14 mouse cellular contexts compared by ENCODE assay signal in genomic region chr7:112127954-112128353, GRCm38 (mm10). TPM values are rescaled to one million over a fixed set of nuclear protein-coding genes. Genes with fewer than 3 reads are reported as not detected.
DNase-seq lines count a peak whose midpoint lies in the region; ATAC-seq lines count a peak whose summit lies in the region.
"Had no signal": no experiment of that assay in that cellular context is flagged by ENCODE, and none has a peak within 500 bp of the region (broad histone marks: within the 10 kb centered on the region; RNA-seq: fewer than 3 reads in every experiment).

No protein-coding gene starts in this region.

- no peaks in the 10 kb centered on the region for H3K9me3 ChIP-seq in forebrain, embryonic 10.5 days
- no peaks in the 10 kb centered on the region for H3K9me3 ChIP-seq in forebrain, embryonic 12.5 days
- H3K9me3 ChIP-seq in heart, embryonic 15.5 days (replicated peaks) = no peaks in the 10 kb centered on the region
- H3K9me3 ChIP-seq: G1E; hindbrain, embryonic 13.5 days; neural tube, embryonic 12.5 days had no signal

- H3K4me1 ChIP-seq in forebrain, embryonic 10.5 days = peaks cover 37% of the 10 kb centered on the region
- no peaks in the 10 kb centered on the region for H3K4me1 ChIP-seq in forebrain, embryonic 12.5 days
- H3K4me1 ChIP-seq in heart, embryonic 15.5 days (replicated peaks) = peaks cover 53% of the 10 kb centered on the region
- H3K4me1 ChIP-seq: neural tube, embryonic 12.5 days had no signal

- no peak for DNase-seq in forebrain, embryonic 10.5 days (ENCODE audit: extremely low spot score, low spot score)
- DNase-seq in layer of hippocampus, postnatal 10 days (ENCODE audit: low spot score in 2 of 2) = peak; percentile 47 to 50
- DNase-seq in layer of hippocampus, adult 18-20 months (ENCODE audit: low spot score in 2 of 2) = no peak
- peak; percentile 54 to 61 for DNase-seq in cerebellum, adult 18-20 months
- no peak for DNase-seq in B cell, adult 2 months
- no peak for DNase-seq in adrenal gland, postnatal 25 days
- DNase-seq: kidney, adult 18-20 months; lung, postnatal 14 days; midbrain, embryonic 14.5 days had no signal

- H3K27ac ChIP-seq in forebrain, embryonic 10.5 days = peak overlapping the region; percentile 35; the same call in 1 of the 2 replicates
- H3K27ac ChIP-seq in forebrain, embryonic 12.5 days = no peak overlapping the region
- peak overlapping the region; percentile 18; the same call in 1 of the 2 replicates for H3K27ac ChIP-seq in heart, embryonic 15.5 days
- H3K27ac ChIP-seq: hindbrain, embryonic 13.5 days; neural tube, embryonic 12.5 days had no signal

- H3K36me3 ChIP-seq in forebrain, embryonic 10.5 days (replicated peaks) = no peaks in the 10 kb centered on the region
- no peaks in the 10 kb centered on the region for H3K36me3 ChIP-seq in forebrain, embryonic 12.5 days (replicated peaks)
- H3K36me3 ChIP-seq in heart, embryonic 15.5 days = no peaks in the 10 kb centered on the region
- H3K36me3 ChIP-seq: G1E; hindbrain, embryonic 13.5 days; neural tube, embryonic 12.5 days had no signal

- no peak overlapping the region for H3K9ac ChIP-seq in forebrain, embryonic 12.5 days
- no peak overlapping the region for H3K9ac ChIP-seq in heart, embryonic 15.5 days
- H3K9ac ChIP-seq: hindbrain, embryonic 13.5 days; neural tube, embryonic 12.5 days had no signal

- no peak overlapping the region for H3K4me2 ChIP-seq in forebrain, embryonic 12.5 days
- no peak overlapping the region for H3K4me2 ChIP-seq in heart, embryonic 15.5 days
- H3K4me2 ChIP-seq: hindbrain, embryonic 13.5 days; neural tube, embryonic 12.5 days had no signal

- ATAC-seq in forebrain, embryonic 12.5 days (ENCODE audit: low FRiP score) = no peak
- ATAC-seq in heart, embryonic 15.5 days (replicated peaks; ENCODE audit: insufficient number of reproducible peaks, insufficient read depth, low FRiP score, low read depth) = no peak

- no peak overlapping the region for H3K4me3 ChIP-seq in forebrain, embryonic 10.5 days
- H3K4me3 ChIP-seq in forebrain, embryonic 12.5 days (replicated peaks) = no peak overlapping the region
- no peak overlapping the region for H3K4me3 ChIP-seq in heart, embryonic 15.5 days
- H3K4me3 ChIP-seq: hindbrain, embryonic 13.5 days; neural tube, embryonic 12.5 days had no signal

- H3K27me3 ChIP-seq in forebrain, embryonic 10.5 days (ENCODE audit: poor library complexity, severe bottlenecking) = no peaks in the 10 kb centered on the region
- no peaks in the 10 kb centered on the region for H3K27me3 ChIP-seq in forebrain, embryonic 12.5 days
- H3K27me3 ChIP-seq in heart, embryonic 15.5 days = no peaks in the 10 kb centered on the region
- H3K27me3 ChIP-seq: hindbrain, embryonic 13.5 days; neural tube, embryonic 12.5 days had no signal

- 88% methylated on average over 4 of the region's 4 CpGs for WGBS in forebrain, embryonic 10.5 days
- 85% methylated on average over 4 of the region's 4 CpGs for WGBS in forebrain, embryonic 12.5 days
- 83% methylated on average over 4 of the region's 4 CpGs for WGBS in heart, embryonic 15.5 days

RNA-seq across cellular contexts. Expression of gene Dkk3, which starts 30.9 kb away (rescaled TPM):
- polyA plus RNA-seq in forebrain, embryonic 10.5 days (2016; fragmentation: Nextera tagmentation; extraction: Ambion mirVana) = 14.3 and 15.0 TPM in 2 replicates
- polyA plus RNA-seq in forebrain, embryonic 12.5 days (2016; fragmentation: Nextera tagmentation; extraction: Ambion mirVana) = 21.5 and 28.7 TPM in 2 replicates
- 100 to 1,000 TPM; 137 to 138 TPM for total RNA-seq in layer of hippocampus, postnatal 10 days (2021)
- total RNA-seq in layer of hippocampus, adult 18-20 months (2021) = 100 to 1,000 TPM; 283 to 293 TPM
- 75.1 and 88.2 TPM in 2 replicates for polyA plus RNA-seq in heart, embryonic 15.5 days (2015; fragmentation: Nextera tagmentation; extraction: Ambion mirVana)
- total RNA-seq in adrenal gland, postnatal 25 days (2021) = 11.5 and 12.6 TPM in 2 replicates
- polyA plus RNA-seq: G1E had no signal

Comparison
In these comparisons a context has a peak if more than half of its experiments do, and no peak if none do; other contexts are left out.
1. DNase-seq: peak in layer of hippocampus, postnatal 10 days (2 of 2) and cerebellum, adult 18-20 months (2 of 2); none in forebrain, embryonic 10.5 days (single experiment), layer of hippocampus, adult 18-20 months (0 of 2), B cell, adult 2 months (0 of 2) and adrenal gland, postnatal 25 days (single experiment).
2. RNA of gene Dkk3, which starts 30.9 kb away (total RNA-seq): 283 to 293 TPM in layer of hippocampus, adult 18-20 months and 137 to 138 TPM in layer of hippocampus, postnatal 10 days; 11.5 to 12.6 TPM in adrenal gland, postnatal 25 days; every median in the first group is over 10 times any median in the second.